Mouse (Mus musculus) liver, embryonic 14.5 days (tissue): Measurements from ENCODE around the gene Hist1h1a.

ENCODE experiments used
- CTCF ChIP-seq: IDR thresholded peaks from 2 replicates; pipeline ENCODE4 v1.5.1; 2016; ENCODE audit warnings: antibody characterized with exemption, low read depth, control low read depth
- EP300 ChIP-seq: IDR thresholded peaks from 2 replicates; pipeline ENCODE4 v1.6.1; 2016; ENCODE audit warnings: antibody characterized with exemption, low read depth

- TF ChIP-seq CTCF (no peak), EP300 (no peak)
Observed at GRCm38 (mm10) chr13:23730479-23730878, 33.0 kb upstream of the Hist1h1a start.
